Mouse (Mus musculus) 3T3-L1 (cell line): ENCODE results near the gene Gpat3.
A peak's percentile ranks its signal among the peaks of the same experiment; 100 is the strongest.

Experiments used
- DNase-seq: peaks from one replicate; pipeline ENCODE4 v3.0.0-alpha.2; 2015; ENCODE audit warnings: low read depth, low spot score

Gpat3 gene

GRCm38 (mm10) chr5:100845485-100845847, at the start of gene Gpat3:
Gene Gpat3 (plus strand): TSS chr5:100845713.
- DNase-seq = no peak

DNA sequence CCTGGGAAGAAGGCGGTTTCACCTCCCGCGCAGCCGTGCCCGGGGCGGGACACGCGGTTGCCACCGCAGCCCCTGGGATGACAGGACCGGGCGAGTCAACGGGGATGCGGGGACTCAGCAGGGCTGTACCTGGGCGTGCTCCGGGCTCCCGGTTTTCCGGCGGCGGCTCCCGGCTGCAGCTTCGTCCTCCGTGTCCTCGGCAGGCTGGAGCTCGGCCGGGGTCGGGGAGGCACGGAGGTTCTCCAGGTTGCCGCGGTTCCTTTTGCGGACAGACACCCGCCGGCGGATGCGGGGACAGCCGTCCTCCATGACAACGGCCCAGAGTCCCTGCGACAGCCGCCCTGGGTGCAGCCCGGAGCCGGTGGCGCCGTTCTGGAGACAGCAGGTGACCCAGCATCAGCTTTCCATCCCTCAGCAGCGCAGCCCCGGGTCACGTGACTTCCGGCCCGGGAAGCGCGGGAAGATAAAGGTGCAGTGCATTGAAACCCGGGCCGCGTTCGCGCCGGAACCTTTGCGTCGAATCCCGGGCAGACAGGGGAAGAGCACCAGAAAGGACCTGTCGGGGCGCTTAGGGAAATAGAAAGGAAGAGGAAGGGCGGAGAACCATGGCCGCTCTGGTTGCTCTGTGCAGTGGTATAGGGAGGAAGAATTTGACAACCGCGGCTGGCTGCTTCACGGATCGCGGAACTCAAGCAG, 47.2 kb upstream of the Gpat3 start, which contains the start of the genes Helq and Mrps18c:
Gene Helq (minus strand): TSS at position 434 of the 696 bp plus-strand sequence.
Gene Mrps18c (plus strand): TSS at position 463 of the 696 bp plus-strand sequence.
- DNase-seq = peak; percentile 94

DNA sequence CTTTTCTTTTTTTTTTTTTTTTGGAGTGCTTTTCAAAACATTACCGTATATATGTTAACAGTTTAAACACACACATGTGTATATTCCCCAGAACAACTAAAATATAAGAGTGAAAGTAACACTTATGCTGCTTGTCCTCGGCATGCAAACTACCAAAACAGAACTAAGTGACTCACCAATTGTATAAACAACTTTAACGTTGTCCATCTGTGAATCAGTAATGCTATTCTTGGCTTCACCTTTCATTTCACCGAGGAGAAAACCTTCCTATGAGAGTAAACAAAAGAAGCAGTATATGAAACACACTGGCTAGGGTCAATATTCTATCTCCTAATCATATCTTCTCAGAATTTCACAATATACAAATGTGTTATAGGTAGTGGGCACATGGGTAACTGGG, 27.2 kb upstream of the Gpat3 start:
- peak; percentile 73 for DNase-seq

DNA sequence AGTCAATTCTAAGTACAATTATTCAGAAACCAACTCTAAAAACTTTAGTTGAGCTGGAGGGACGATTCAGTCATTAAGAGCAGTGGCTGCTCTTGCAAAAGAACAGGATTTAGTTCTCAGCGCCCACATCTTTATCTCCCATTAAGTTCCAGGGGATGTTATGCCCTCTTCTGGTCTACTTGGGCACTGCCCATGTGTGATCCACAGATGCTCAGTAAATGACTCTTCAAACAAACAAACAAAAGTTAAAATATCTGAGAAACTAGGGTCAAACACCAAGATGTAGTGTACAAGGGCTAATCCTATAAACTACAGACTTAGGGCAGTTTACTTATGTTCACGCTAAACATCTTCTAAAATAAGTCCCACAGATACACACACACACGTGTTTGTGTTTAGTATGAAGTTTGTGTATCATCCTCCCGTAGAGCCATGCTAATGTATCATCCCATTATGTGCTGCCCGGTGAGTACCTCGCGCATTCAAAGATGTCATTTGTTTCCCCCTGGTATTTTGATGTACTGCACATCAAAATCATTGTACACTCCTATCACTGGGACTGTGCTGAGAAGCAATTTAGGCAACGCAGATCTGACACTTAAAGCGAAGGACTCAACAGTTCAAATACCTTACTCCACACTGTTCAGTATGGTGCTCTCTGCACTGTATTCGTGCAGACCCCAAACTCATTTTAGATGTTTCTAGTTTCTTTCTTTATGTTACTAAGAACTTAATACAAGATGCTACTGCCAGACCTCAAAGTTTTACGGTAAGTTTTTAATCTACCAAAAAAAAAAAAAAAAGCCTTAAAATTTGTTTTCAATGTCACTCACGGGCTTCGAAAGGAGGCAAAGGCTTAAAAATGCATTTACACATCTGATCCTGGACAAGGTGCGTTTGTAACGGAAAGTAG, 25.7 kb upstream of the Gpat3 start:
- DNase-seq = peak; percentile 66

DNA sequence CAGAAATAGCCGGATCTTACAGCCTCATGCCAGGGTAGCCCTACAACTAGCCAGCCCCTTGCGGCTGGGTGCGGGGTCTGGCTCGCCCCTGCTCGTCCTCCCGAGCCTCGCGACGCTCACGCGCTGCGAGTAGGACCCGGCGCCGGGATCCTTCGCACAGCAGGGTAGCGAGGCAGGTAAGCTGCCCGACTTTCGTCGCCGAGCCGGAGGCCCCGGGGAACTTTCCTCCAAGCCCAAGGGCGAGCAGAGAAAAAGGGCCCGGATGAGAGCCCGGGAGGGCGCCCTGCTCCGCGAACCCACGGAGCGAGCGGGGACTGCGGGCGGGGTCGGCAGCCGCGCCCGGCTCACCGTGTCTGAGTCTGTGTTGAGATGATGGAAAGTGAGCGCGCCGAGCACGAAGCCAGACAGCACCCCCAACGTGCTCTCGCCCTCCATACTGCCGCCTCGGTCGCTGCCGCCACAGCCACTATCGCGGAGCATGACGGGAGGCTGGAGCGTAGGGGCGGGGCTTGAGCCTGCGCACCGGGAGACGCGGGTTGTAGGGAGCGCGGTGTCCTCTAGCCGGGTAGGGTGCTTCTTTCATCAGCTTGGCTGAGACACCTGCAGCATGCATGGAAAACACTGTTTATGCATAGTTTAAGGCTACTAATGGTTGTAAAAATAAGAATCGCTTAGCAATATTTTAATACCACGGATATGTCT, 24.9 kb upstream of the Gpat3 start, which contains the start of gene Abraxas1:
Gene Abraxas1 (minus strand): TSS at position 483 of the 702 bp plus-strand sequence.
- DNase-seq = peak; percentile 86

DNA sequence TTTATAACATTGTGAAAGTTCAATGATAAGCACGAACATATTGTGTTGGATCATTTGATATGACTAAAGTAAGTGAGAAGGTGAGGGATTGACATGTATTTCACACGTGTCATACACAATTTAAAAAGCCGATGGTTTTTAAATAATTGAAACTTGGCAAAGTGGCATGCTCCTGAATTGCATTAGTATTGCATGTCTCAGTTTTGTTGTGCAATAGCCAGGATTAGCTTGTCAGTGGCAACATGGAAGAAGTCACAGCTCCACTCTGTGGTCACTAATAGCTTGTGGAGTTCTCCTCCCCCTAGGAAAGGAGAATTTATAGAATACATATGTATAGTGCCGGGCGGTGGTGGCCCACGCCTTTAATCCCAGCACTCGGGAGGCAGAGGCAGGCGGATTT, 24.1 kb upstream of the Gpat3 start:
- DNase-seq = peak; percentile 81

DNA sequence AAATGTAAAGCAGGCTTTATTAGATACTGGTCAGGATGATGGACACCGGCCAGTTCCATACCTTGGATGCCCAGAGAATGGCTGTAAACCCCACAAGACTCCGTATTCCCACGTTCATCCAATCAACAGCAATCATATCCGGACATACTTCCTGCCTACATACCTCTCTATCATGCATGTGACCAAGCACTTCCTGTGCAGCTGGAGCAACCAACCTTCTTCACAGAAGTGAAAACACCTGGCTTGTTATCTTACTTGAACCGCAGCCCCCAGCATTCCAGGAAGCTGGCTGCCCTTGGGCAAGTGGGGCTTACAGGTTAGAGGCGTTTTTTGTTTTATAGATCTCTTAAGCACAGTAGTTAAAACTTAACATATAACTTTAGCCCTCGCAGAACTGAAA, 22.7 kb upstream of the Gpat3 start:
- no peak for DNase-seq

GRCm38 (mm10) chr5:100825975-100826374, 19.5 kb upstream of the Gpat3 start:
- peak; percentile 65 for DNase-seq

DNA sequence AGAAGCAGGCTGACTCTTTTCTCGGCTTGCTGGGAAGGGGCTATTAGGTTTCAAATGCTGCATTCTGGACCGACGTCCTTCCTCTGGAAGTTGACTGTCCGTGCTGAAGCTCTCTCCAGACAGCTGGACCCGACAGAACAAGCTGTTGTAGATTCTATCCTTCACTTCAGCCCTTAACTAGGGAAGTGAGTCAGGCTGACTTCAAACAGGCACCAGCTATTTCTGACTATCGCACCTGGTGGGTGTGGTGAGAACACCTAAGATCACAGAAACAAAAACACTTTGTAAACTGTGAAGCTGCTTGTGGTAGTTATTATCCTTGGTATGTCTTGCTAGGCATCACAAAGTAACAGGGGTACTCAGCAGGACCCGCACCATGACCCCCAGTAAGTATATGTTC, 19.0 kb upstream of the Gpat3 start:
- no peak for DNase-seq

GRCm38 (mm10) chr5:100828701-100829100, 16.8 kb upstream of the Gpat3 start:
- DNase-seq = no peak

GRCm38 (mm10) chr5:100832680-100833079, 12.8 kb upstream of the Gpat3 start:
- no peak for DNase-seq

- no peak for DNase-seq
These were observed 11.7 kb upstream of the Gpat3 start for GRCm38 (mm10) chr5:100833841-100834240.

DNA sequence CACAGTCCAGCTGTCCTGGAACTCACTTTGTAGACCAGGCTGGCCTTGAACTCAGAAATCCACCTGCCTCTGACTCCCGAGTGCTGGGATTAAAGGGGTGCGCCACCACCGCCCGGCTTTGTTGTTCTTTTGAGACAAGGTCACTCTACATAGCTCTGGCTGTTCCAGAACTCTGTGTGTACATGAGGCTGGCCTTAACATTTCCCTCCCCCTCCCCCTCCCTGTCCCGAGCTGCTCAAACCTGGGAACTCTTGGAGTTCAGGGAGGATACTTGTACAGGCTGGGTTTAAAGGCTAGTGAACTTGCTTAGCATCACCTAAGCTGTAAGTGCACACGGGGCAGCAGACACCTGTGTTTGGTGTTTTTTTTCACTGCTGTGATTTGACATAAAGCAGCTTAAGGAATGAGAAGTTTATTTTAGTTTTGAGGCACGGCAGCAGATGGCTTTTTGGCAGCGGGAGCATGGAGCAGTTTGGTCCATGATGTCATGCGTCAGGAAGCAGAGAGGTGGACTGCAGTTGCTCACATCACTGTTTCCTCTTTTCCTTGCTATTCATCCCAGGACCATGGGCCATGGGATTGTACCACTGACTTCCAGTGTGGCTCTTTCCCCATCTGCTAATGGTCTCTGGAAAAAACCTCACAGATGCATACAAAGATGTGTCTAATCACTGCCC, 9.5 kb upstream of the Gpat3 start:
- peak; percentile 19 for DNase-seq

DNA sequence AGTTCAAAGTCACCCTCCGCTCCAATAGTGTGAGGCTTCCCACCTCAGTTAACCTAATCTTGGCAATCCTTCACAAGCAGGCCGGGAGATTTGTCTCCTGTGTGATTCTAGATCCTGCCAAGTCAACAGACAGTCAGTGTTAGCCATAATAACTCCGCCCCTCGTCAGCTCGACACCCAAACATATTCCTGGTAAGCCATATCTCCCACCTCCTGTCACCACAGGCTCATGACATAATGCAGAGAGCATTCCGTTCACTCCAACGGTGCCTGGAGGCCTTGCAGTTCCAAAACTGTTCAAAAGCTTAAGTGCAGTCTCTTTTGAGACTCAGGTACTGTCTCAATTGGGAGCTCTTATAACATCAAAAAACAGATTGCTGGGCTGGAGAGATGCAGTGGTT, 7.6 kb upstream of the Gpat3 start:
- DNase-seq = peak; percentile 20

GRCm38 (mm10) chr5:100844485-100844884, 1.0 kb upstream of the Gpat3 start:
- peak; percentile 13 for DNase-seq

- peak; percentile 77 for DNase-seq
These were observed 510 bp downstream of the Gpat3 start for GRCm38 (mm10) chr5:100845848-100846598.

GRCm38 (mm10) chr5:100846599-100846920, 1.0 kb downstream of the Gpat3 start:
- DNase-seq = no peak

DNA sequence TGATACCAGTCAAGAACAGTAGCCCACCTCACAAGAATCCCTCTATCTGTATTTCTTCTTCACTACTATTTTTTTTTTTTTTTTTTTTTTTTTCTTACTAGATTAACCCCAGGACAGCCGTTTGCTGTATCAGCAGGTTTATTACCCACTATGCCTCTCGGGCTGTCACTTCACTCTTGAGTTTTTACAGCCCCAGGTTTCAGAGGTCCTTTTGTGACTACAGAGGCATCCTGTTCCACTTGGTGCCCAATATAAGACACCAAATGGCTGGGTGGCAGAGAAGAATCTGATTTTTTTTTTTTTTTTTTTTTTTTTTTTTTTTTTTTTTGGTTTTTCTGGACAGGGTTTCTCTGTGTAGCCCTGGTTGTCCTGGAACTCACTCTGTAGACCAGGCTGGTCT, 1.6 kb downstream of the Gpat3 start:
- DNase-seq = peak; percentile 28

GRCm38 (mm10) chr5:100853963-100854362, 8.4 kb downstream of the Gpat3 start:
- no peak for DNase-seq

- peak; percentile 24 for DNase-seq
These were observed 11.0 kb downstream of the Gpat3 start for GRCm38 (mm10) chr5:100856552-100856951.
